Mouse (Mus musculus) MEL-GATA-1-ER (cell line): ENCODE results near the gene Hist2h4.
"Not testable (repeated sequence)": the region's sequence is repeated elsewhere in the genome, so short reads cannot be mapped to it uniquely, and the experiment has no call there.

Experiments used
- DNase-seq: peaks from one replicate; pipeline ENCODE4 v3.0.0-alpha.2; 2012; ENCODE audit warnings: low read depth; ENCODE audit errors: extremely low read depth

Hist2h4 gene

GRCm38 (mm10) chr3:96247356-96248140 is 15.6 kb downstream of the Hist2h4 start:
- peak; percentile 83 for DNase-seq

- DNase-seq = not testable (repeated sequence)
Observed at GRCm38 (mm10) chr3:96246427-96246856, 16.7 kb downstream of the Hist2h4 start, which contains the start of gene Hist2h3c1. TSS of gene Hist2h3c1 (plus strand) at chr3:96246685.

GRCm38 (mm10) chr3:96246018-96246417 is 17.1 kb downstream of the Hist2h4 start:
- not testable (repeated sequence) for DNase-seq

- peak; percentile 94 for DNase-seq
Observed at GRCm38 (mm10) chr3:96245003-96245886, 17.9 kb downstream of the Hist2h4 start, which contains the start of gene Hist2h2aa1. TSS of gene Hist2h2aa1 (plus strand) at chr3:96245497.

GRCm38 (mm10) chr3:96243921-96244572 is 19.1 kb downstream of the Hist2h4 start:
- DNase-seq = no peak

- no peak for DNase-seq
Observed at GRCm38 (mm10) chr3:96240799-96241197, 22.3 kb downstream of the Hist2h4 start.

GRCm38 (mm10) chr3:96239949-96240798 is 22.9 kb downstream of the Hist2h4 start, which contains the start of gene Hist2h2aa2:
TSS of gene Hist2h2aa2 (minus strand) at chr3:96240276.
- DNase-seq = peak; percentile 91

GRCm38 (mm10) chr3:96238954-96239793 is 23.9 kb downstream of the Hist2h4 start, which contains the start of gene Hist2h3c2:
TSS of gene Hist2h3c2 (minus strand) at chr3:96239127.
- not testable (repeated sequence) for DNase-seq

GRCm38 (mm10) chr3:96237904-96238511 is 25.1 kb downstream of the Hist2h4 start:
- peak; percentile 95 for DNase-seq

- DNase-seq = peak; percentile 85
Observed at GRCm38 (mm10) chr3:96237335-96237903, 25.7 kb downstream of the Hist2h4 start.

- DNase-seq = no peak
Observed at GRCm38 (mm10) chr3:96236834-96237334, 26.2 kb downstream of the Hist2h4 start.

- DNase-seq = no peak
Observed at GRCm38 (mm10) chr3:96235836-96236235, 27.3 kb downstream of the Hist2h4 start.

GRCm38 (mm10) chr3:96234914-96235313 is 28.2 kb downstream of the Hist2h4 start:
- DNase-seq = no peak

GRCm38 (mm10) chr3:96231758-96232120 is 31.4 kb downstream of the Hist2h4 start:
- DNase-seq = no peak

- no peak for DNase-seq
Observed at GRCm38 (mm10) chr3:96230910-96231757, 32.0 kb downstream of the Hist2h4 start.

- no peak for DNase-seq
Observed at GRCm38 (mm10) chr3:96230404-96230803, 32.7 kb downstream of the Hist2h4 start.

- DNase-seq = no peak
Observed at GRCm38 (mm10) chr3:96228828-96229227, 34.3 kb downstream of the Hist2h4 start.
